Mouse (Mus musculus) right cerebral cortex, postnatal 14 days (tissue): ENCODE measurements at regions not wholly inside any gene's neighbourhood (a gene's known extent, or its start where the extent isn't known, plus 50 kb on each side); places are given as distances from the start of the nearest gene placed in this dataset.

Experiments
- DNase-seq: peaks from one replicate; pipeline ENCODE4 v3.0.0; 2022

DNA sequence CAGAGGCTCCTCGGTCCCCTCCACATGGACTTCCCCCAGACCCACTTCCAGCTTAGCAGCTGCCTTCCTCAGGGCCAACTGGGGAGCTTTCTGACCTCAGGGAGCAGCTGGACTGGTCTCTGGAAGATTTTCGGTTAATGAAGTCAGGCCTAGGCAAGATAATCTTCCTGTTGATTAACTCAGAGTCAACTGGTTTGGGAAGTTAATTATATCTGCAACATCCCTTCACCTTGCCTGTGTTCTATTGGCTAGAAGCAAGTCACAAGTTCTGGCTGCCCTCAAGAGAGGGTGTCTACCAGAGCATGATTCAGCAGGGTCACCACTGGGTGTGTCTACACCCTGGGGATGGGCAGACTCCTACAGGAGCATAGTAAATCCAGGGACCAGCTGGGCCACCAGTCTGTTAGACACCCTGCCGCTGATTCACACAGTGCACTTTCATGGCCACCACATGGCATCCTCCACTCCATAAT is 53.9 kb upstream of the Maml3 start:
- no peak for DNase-seq

DNA sequence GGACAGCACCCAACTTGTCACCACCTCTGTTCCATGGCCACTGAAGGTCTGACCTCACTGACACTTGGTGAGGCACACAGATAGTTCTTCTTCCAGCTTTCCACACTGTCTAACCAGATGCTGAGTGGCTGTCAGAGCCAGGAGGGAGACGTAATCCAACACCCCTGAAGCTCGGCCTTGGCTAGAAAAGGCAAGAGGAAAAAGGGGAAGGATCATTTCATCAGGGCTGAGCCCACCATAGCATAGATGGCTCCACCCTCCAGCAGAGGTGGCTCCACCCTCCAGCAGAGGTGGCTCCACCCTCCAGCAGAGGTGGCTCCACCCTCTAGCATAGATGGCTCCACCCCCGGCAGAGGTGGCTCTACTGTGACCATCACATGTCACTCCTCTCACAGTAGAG is 56.8 kb upstream of the Maml3 start:
- DNase-seq, result no peak

DNA sequence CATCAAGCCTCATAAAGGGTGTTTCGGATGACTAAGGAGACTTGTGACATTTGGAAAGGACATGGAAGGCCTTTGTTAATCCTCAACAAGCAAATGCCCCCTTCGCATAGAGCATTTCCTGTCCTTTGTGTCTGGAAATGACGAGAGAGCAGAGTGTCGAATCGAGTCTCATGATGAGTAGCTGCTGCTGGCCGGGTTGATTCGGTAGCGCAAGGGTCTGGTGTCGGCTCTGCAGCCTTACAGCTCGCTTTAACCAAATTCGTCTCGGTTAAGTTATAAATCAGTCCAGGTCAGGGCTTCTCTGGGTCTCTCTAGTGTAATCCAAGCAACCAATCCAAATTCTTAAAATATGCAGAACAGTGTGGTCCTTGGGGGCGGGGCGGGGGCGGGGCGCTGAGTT is 59.1 kb upstream of the Maml3 start:
- no peak for DNase-seq

DNA sequence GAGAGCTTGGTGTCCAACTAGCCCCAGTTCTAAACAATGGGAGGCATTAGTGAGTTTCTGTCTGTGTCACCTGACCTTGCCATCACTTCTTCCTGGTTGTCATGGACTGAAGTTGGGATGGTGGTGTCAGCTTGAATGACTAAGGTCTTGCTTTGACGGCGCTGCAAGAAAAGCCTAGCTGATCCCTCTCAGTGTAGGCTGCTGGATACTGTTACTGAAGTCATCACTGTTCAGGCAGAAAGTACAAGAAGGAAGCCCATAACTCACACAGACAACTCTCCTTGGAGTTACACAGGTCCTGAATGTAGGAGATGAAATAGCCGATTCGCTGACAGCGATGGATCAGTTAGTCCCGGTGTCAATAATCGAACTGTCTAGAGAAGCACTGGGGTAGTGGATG is 62.5 kb upstream of the Maml3 start:
- DNase-seq, result no peak

DNA sequence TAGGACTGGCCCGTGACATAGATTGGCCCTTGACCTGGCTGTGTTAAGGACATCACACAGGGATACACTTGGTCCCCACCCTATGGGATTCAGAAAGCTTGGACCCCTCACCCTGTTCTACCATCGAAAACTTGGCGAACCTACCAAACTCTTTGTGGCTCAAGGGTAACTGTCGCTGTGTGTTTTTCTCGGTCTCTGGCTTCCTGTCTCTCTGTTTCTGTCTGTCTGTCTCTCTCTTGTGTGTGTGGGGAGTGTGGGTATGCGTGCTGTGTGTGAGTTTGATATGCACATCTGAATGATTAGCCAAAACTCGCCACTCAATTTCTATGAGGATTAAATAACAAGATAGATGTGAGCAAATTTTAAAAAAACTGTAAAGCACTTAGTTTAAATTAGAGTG is 66.0 kb upstream of the Maml3 start:
- DNase-seq, result no peak

DNA sequence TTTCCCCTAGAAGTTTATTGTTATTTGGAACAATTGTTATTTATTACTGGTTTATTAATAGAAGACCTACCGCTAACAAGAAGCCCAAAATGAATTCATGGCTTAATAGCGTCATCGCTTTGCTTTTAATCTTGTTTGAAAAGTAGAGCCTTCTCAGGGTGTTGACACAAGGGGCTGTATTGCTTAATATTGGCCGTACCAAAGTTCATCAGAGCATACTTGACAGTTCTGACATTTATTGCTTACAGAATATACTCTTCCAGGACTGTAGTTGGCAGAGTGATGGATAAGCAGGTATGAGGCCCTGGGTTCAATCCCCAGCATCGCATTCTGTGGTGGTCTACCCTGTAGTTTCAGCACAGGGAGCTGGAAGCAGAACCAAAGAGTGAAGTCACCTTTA is 66.4 kb upstream of the Maml3 start:
- DNase-seq, result no peak

DNA sequence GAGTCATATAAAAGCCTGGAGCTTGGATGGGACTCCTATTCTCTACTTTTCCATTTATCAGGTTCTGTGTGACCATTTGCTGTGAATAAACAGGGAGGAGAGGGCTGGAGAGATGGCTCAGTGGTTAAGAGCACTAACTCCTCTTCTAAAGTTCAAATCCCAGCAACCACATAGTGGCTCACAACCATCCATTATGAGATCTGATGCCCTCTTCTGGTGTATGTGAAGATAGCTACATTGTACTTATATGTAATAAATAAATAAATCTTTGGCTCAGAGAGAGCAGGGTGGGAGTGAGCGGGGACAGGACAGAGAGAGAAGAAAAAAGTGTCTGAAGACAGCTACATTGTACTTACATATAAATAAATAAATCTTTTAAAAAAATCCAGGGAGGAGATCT is 68.6 kb upstream of the Maml3 start:
- no peak for DNase-seq

DNA sequence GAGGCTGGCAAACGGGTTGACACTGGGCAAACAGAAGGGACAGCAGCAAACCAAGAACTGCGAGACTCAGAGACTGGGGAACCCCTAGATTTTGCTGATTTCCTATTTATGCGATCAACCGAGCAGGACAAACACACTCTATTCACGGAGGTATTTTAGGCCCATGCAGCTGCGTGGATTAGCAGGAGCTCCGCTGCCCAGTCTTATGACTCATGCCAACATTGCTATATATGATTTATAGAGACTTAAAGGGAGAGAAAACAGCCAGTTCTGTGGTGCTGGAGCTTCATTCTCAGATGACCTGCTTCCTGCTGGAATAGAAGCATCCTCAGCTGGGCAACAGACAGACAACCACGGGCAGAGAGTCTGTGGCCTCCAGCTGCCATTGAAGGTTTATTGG is 71.2 kb upstream of the Maml3 start:
- DNase-seq, result no peak

DNA sequence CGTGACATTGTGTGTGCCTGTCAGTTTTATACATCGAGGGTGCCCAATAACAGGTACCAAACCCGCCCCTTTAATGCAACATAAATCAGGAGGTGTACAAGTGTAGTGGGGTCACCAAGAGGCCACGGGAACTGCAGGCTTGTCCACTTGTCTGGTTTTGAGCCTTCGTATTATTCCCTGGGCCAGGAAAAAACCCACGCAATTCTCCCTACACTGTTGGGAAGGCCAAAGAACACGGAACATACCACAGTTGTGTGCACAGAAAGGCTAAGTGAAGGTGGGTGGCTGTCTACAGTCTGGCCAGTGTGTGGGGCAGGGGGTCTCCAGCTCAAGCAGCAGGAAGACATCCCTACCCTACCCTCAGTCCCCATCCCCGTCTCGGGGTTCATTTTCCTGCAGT is 74.0 kb upstream of the Maml3 start:
- DNase-seq, result no peak

DNA sequence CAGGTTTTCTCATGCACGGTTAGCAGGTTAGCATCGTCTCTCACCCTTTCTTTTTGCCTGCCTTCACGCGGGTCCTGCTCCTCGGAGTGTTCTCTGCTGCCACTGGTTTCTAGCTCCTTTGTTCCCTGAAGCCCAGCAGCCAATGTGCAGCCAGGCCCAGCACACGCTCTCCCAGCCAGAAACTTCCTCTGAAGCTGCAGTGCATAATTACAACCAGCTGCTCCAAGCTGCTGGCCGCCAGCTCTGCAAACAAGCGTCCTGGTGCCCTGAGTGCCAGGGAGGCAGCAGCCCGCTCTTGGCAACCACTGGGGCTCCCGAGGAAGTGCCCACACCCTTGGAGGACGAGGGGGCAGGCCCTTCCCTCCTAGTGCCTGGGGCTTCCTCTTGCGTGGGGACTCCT is 74.8 kb upstream of the Maml3 start:
- peak; percentile 57 for DNase-seq

DNA sequence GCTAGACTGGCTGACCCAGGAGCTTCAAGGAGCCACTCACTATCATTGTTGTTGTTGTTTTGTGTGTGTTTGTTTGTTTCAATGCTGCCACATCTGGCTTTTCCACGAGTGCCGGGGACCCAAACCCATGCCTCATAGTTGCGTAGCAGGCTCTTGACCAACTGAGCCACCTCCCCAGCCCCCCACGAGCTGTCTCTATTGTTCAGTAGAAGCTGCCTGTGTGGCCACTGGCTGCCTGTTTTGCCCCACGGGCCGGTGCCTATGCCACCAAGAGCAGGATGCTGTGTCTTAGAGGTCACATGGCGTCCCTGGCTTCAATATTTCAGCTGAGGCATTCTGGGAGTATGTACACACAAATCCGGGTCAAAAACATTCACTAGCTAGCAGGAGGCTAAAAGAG is 75.4 kb upstream of the Maml3 start:
- no peak for DNase-seq

DNA sequence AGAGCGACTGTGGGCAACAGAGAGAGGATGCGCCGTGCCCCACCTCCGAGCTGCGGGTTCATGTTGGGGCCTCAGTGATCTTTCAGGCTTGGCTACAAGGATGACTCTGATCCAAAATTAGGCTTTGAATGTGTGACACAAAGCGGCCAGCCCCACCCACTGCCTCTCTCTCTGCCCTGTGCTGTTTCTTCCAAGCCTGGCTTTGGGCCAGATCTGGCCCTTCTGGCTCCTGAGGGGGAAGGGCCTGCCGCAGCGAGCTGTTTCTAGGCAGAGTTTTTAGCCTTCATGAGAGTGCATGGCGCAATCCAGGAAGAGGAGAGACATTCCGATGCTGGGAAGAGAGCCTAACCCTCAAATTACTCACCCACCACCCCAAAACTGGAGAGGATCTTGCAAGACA is 75.9 kb upstream of the Maml3 start:
- peak; percentile 52 for DNase-seq

DNA sequence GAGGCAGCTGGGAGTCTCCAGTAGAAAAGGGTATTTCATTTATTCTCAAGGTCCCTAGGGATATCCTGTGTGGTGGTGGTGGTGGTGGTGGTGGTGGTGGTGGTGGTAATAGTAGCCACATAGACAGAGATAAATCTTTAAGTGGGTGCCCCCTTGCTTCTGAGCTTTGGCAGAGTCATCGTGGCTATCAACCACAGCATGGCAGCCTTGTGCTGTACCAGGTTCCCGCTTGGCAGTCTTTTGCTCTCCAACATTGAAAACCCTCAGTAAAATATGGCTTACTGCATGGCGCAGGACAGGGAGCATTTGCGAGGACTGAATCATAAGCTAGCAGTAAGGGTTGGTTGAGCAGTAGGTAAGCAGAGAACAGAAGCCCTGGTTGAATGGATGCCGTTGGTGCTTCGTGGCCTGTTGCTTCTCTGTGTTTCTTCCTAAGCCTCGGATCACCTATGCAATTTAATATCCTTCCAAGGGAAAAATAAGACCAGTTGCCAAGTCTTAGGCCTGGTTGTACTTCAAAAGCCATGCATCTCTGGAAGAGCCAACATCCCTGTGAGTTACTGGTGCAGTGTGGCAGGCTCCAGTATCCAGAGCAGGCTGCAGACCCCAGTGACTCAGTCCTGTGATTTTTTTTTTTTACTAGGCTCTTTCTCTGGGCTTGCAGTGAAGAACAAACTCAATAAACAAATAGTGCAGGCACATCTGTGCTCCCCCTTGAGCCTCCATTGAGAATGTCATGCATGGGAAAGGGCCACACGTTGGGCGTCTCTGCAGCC is 76.6 kb upstream of the Maml3 start:
- DNase-seq, result no peak

DNA sequence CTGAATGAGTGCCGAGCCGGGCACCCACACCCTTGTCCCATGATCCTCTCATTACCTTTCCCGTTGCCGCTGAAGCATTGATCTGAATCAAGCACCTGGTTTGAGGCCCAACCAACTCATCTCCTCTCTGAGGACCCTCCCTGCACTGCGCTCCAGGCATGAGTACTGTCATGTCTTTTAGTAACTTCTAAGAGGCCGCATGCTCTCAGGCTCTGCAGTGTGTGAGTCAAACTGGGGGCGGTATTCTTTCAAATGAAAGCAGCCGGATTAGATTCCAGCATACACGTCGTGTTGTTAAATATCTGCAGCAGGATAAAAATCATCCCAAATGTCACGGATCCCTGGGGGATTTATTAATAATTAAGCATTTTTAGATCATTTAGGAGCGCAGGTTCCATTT is 79.4 kb upstream of the Maml3 start:
- no peak for DNase-seq

DNA sequence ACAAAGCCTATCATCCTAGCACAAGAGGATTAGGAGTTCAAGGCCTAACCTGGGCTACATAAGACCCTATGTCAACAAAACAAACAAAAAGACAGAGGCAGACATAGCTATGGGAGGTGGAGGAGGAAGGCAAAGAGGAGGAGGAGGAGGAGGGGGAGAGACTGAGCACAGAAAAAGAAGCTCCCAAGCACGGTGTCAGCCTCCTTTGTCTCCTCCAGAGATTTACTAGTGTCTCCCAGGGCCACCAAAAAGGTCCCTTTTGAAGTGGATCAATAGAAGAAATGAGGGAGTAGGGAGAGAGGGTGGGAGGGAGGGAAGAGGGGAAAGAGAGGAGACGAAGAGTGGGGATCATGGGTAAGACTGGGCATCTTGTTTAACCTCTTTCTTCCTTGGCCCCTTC is 80.5 kb upstream of the Maml3 start:
- no peak for DNase-seq

DNA sequence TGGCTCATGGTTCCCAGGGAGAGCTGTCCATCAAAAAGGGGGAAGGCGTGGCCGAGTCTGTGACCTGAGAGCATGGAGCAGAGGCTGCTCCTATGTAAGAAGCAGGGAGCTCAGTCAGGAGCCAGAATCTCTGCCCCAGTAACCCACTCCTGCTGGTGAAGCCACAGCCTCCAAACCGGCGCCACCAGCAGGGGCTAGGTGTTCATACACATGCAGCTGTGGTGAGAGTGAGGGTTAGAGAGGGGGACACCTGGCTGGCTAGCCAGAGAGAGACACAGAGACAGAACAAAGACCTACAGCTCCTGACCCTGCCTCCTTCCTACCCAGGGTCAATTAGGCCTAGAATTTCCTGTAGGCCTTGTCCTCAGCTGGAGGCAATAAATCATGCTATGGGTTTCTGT is 80.7 kb upstream of the Foxo1 start:
- no peak for DNase-seq

DNA sequence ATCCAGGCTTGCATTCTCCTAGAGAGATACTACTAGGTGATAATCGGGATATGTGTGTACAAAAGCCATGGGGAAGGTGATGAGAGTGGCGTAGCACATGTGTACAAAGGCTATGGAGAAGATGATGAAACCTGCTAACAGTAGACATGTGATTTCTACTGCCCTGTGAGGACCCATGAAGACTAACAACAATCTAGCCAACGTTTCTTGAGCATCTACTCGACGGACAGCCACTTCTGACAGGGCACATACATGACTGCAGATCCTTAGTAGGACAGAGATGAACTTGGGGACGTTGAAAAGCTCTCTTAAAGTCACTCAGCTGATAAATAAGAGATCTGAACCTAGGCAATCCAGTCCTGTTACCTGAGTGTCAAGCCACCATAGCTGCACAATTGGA is 79.8 kb upstream of the Foxo1 start:
- no peak for DNase-seq

DNA sequence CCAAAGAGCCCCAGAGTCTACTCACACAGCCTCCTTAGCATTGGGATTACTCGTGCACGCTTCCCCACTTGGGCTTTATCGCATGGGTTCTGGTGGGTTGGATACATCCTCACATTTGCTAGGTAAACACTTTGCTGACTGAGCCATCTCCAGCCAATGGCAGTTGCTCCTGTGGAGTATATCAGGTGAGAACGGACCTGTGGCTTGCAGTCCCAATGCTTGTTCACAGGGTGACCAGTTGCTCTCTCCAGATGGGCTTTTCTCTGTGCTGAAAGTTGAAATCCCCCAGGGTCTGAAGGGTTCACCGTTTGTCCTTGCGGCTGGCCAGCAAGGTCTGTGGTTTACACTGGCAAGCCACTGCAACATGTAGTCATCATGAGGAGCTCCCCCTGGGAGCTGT is 79.1 kb upstream of the Foxo1 start:
- DNase-seq, result no peak

DNA sequence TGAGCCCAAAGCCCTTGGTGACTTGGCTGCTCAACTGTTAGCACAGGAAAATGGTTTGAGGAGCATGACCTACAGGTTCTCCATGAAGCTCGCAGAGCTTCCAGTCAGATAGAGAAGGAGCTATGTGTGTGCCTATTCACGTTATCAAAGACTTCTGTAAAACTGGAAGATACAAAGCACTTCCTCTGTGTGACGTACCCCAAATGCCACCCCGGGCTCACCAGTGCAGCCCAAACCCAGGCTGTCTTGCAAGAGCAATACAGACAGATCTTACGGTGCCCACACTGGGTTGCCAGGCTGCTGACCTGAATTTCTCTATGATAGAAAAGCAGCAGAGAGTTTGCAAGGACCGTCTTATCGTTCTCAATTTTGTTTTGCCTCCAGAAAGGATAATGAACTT is 78.1 kb upstream of the Foxo1 start:
- no peak for DNase-seq

DNA sequence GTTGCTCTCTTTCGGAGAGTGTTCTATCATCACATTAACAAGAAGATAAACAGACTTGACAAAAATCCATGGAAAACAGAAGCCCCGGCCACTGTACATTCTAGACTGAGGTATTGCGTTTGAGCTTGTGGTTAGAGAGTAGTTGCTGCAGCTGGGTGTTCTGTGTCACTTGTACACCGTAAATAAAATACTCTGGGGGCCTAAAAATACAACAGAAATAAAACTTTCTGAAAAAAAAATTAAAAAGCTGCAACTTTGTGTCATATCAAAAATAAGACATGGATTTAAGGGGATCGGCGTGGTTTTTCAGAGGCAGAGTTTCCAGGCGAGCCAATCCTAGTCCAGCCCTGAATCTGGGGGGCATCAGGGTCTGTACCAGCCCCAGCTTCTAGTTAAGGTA is 75.1 kb upstream of the Foxo1 start:
- DNase-seq, result no peak

DNA sequence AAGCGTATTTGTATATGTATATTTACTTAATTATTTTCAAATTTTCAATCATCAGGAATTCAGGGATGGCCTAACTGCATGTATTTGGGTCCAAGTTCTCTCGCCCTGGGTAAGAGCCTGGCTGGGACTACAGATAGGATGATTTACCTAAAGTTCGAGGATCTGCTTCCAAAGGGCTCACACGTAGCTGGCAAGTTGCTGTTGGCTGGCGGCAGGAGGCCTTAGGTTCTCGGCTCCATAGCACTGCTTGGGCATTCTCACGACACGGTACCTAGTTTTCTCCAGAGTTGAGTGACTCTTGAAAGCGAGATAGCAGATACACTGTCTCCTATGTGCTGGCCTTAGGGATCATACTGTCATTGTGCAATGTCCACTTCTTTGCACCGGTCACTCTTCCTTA is 73.9 kb upstream of the Foxo1 start:
- no peak for DNase-seq

DNA sequence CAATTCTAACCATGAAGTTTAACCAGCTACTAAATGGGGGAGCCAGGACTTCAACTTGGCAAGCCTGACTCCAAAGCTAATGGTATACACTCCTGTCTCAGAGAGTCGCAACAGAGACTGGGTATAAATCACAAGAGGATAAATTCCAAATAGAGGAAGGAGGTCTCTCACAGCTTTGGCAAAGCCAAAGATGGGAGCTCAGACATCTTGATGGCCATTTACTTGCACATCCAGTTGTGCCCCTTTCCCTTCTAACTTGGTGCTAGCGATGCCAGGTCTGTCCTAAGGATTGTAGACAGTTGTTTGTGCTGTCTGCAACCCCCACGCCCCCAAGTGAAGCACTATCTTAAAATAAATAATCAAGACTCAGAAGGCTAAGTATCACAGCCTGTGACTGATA is 72.7 kb upstream of the Foxo1 start:
- no peak for DNase-seq

DNA sequence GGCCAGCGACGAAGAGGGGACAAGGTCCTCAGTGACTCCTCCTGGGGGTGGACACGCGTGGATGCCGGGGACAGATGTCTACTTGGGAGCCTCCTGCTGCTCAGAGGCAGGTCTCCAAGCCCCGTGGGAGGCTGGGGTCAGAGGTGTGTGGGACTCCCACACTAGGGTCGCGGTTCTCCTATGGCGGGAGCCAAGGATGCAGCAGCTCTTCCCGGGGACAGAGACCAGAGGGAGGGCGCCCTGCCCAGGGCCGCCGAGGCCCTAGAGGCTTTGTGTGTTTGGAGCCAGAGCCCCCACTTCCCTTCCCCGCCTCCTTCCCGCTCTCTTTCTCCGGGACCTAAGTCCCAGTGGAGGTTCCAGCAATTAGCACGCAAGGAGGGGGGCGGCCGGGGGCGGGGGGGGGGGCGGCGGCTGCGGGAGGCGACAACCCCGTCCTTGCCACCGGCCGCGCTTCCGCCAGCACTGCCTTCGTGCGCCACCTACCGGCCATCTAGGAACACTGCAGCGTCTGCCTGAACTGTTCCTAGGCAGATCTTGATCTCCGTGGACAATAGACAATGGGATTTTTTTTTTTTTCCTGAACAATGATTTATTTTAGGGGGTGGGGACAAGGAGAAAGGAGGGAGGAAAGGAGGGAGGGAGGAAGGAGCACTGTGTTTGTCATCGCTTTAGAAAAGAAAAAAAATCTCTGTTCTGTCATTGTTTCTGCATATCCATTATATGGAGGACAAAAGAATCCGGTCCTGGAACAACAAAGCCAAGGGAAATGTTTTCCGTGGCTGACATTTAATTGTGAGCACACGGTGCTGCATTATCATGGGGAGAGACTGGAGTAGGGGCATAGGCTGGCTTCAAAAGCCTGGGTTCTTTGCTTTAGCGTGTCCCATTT is 71.8 kb upstream of the Foxo1 start:
- DNase-seq, result peak; percentile 79

DNA sequence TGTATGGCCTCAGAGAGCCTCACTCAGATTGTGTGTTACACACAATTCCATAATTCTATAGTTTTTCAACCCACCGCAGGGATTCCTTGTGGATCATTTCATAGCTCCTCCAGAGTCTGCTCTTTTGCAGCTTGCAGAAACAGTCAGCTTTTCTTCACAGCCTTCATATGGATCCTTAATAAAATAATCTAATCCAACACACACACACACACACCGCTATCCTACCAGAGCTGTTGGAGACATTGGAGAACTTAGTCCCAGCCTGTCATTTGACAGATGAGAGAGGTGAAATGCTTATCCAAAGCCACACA is 71.2 kb upstream of the Foxo1 start:
- no peak for DNase-seq
